Mouse (Mus musculus) MEL (cell line): ENCODE measurements at regions not wholly inside any gene's neighbourhood (a gene's known extent, or its start where the extent isn't known, plus 50 kb on each side); places are given as distances from the start of the nearest gene placed in this dataset.

ENCODE experiments used
- DNase-seq: peaks from one replicate; pipeline ENCODE4 v3.0.0; 2011; ENCODE audit warnings: low read depth, low spot score
- H3K27ac ChIP-seq: 2 replicates; pipeline ENCODE4 v1.5.1; 2012; ENCODE audit warnings: low read depth, mild to moderate bottlenecking, control low read depth, low read length, moderate library complexity; ENCODE audit not compliant: control insufficient read depth
- H3K27me3 ChIP-seq, 2 experiments: fragments of 150-350 bp in 1 of 2; sonication (generic) in 1 of 2; 2 replicates each; pipeline ENCODE4 v1.6.1; 2012; ENCODE audit warnings: low read length in 2 of 2, mild to moderate bottlenecking in 2 of 2, improper control_type of control experiment in 1 of 2, moderate library complexity in 1 of 2; ENCODE audit not compliant: insufficient read depth in 2 of 2, control insufficient read depth in 1 of 2
- H3K36me3 ChIP-seq, 2 experiments: 2 replicates each; pipeline ENCODE4 v1.6.1; 2012 to 2014; ENCODE audit warnings: low read length in 2 of 2, improper control_type of control experiment in 1 of 2, inconsistent platforms in 1 of 2, mild to moderate bottlenecking in 1 of 2; ENCODE audit not compliant: insufficient read depth in 2 of 2, control insufficient read depth in 1 of 2
- H3K4me1 ChIP-seq, 2 experiments: fragments of 150-350 bp in 1 of 2; sonication (generic) in 1 of 2; 2 replicates each; pipeline ENCODE4 v1.6.1; 2012; ENCODE audit warnings: low read length in 2 of 2, improper control_type of control experiment in 1 of 2, mild to moderate bottlenecking in 1 of 2; ENCODE audit not compliant: insufficient read depth in 2 of 2, control insufficient read depth in 1 of 2
- H3K4me3 ChIP-seq, 2 experiments: fragments of 150-350 bp in 1 of 2; sonication (generic) in 1 of 2; 2 replicates each; pipeline ENCODE4 v1.5.1; 2012; ENCODE audit warnings: low read depth in 2 of 2, low read length in 2 of 2, mild to moderate bottlenecking in 2 of 2, moderate library complexity in 2 of 2, control low read depth in 1 of 2, improper control_type of control experiment in 1 of 2; ENCODE audit not compliant: control insufficient read depth in 1 of 2, insufficient read depth in 1 of 2
- H3K79me2 ChIP-seq: 2 replicates; pipeline ENCODE4 v1.6.1; 2012; ENCODE audit warnings: mild to moderate bottlenecking, low read length, moderate library complexity; ENCODE audit not compliant: control insufficient read depth, poor library complexity, insufficient read depth
- H3K9ac ChIP-seq: 2 replicates; pipeline ENCODE4 v1.6.1; 2012; ENCODE audit warnings: low read depth, mild to moderate bottlenecking, control low read depth, low read length, moderate library complexity; ENCODE audit not compliant: control insufficient read depth, poor library complexity, severe bottlenecking
- H3K9me3 ChIP-seq: fragments of 150-350 bp; sonication (generic); replicated peaks from 2 replicates; pipeline ENCODE4 v1.6.1; 2012; ENCODE audit warnings: mild to moderate bottlenecking, low read length, improper control_type of control experiment, moderate library complexity; ENCODE audit not compliant: insufficient read depth
- BHLHE40 ChIP-seq: IDR thresholded peaks from 2 replicates; pipeline ENCODE4 v1.6.1; 2012; ENCODE audit warnings: low read depth, mild to moderate bottlenecking, inconsistent platforms, low read length, improper control_type of control experiment, borderline replicate concordance
- CHD1 ChIP-seq: IDR thresholded peaks from 2 replicates; pipeline ENCODE4 v1.6.1; 2012; ENCODE audit warnings: low read depth, mild to moderate bottlenecking, inconsistent platforms, low read length, improper control_type of control experiment
- CHD2 ChIP-seq: IDR thresholded peaks from 2 replicates; pipeline ENCODE4 v1.6.1; 2011; ENCODE audit warnings: low read length, improper control_type of control experiment
- EP300 ChIP-seq, 2 experiments: IDR thresholded peaks; 2 replicates each; pipeline ENCODE4 v1.6.1; 2011; ENCODE audit warnings: improper control_type of control experiment in 2 of 2, low read length in 2 of 2, low read depth in 1 of 2, mild to moderate bottlenecking in 1 of 2
- GATA1 ChIP-seq: IDR thresholded peaks from 2 replicates; pipeline ENCODE4 v1.6.1; 2011; ENCODE audit warnings: low read depth, low read length, improper control_type of control experiment
- HCFC1 ChIP-seq: IDR thresholded peaks from 2 replicates; pipeline ENCODE4 v1.6.1; 2012; ENCODE audit warnings: low read depth, mild to moderate bottlenecking, inconsistent platforms, low read length, improper control_type of control experiment, moderate library complexity
- JUND ChIP-seq: IDR thresholded peaks from 2 replicates; pipeline ENCODE4 v1.6.1; 2011; ENCODE audit warnings: low read depth, mild to moderate bottlenecking, improper control_type of control experiment, low read length
- MAX ChIP-seq: IDR thresholded peaks from 2 replicates; pipeline ENCODE4 v1.6.1; 2011; ENCODE audit warnings: low read length, improper control_type of control experiment
- MAZ ChIP-seq: IDR thresholded peaks from 2 replicates; pipeline ENCODE4 v1.6.1; 2012; ENCODE audit warnings: low read depth, mild to moderate bottlenecking, inconsistent platforms, low read length, improper control_type of control experiment
- MXI1 ChIP-seq: IDR thresholded peaks from 2 replicates; pipeline ENCODE4 v1.6.1; 2011; ENCODE audit warnings: mild to moderate bottlenecking, low read depth, low read length, improper control_type of control experiment
- MYB ChIP-seq: IDR thresholded peaks from 2 replicates; pipeline ENCODE4 v1.6.1; 2011; ENCODE audit warnings: mild to moderate bottlenecking, low read depth, low read length, improper control_type of control experiment
- NRF1 ChIP-seq: IDR thresholded peaks from 2 replicates; pipeline ENCODE4 v1.6.1; 2014; ENCODE audit warnings: low read depth, mild to moderate bottlenecking, inconsistent platforms, low read length, improper control_type of control experiment, moderate library complexity; ENCODE audit not compliant: poor library complexity, insufficient read depth, severe bottlenecking
- POLR2A ChIP-seq, 2 experiments: IDR thresholded peaks; 2 replicates each; pipeline ENCODE4 v1.6.1; 2011 to 2012; ENCODE audit warnings: low read length in 2 of 2, mild to moderate bottlenecking in 2 of 2, control low read depth in 1 of 2, improper control_type of control experiment in 1 of 2, low read depth in 1 of 2, moderate library complexity in 1 of 2; ENCODE audit not compliant: control insufficient read depth in 1 of 2, insufficient read depth in 1 of 2, poor library complexity in 1 of 2
- POLR2AphosphoS2 ChIP-seq: IDR thresholded peaks from 2 replicates; pipeline ENCODE4 v1.6.1; 2011; ENCODE audit warnings: low read length, improper control_type of control experiment
- POLR2AphosphoS5 ChIP-seq: IDR thresholded peaks from 2 replicates; pipeline ENCODE4 v1.6.1; 2012; ENCODE audit warnings: low read depth, borderline replicate concordance, mild to moderate bottlenecking, inconsistent platforms, low read length, moderate library complexity, mixed read lengths
- SIN3A ChIP-seq: IDR thresholded peaks from 2 replicates; pipeline ENCODE4 v1.6.1; 2012; ENCODE audit warnings: low read length, improper control_type of control experiment, inconsistent platforms
- SMC3 ChIP-seq: IDR thresholded peaks from 2 replicates; pipeline ENCODE4 v1.6.1; 2011; ENCODE audit warnings: low read depth, low read length, improper control_type of control experiment
- TCF12 ChIP-seq: IDR thresholded peaks from 2 replicates; pipeline ENCODE4 v1.6.1; 2014; ENCODE audit warnings: low read depth, mild to moderate bottlenecking, inconsistent platforms, low read length, improper control_type of control experiment, moderate library complexity
- UBTF ChIP-seq: IDR thresholded peaks from 2 replicates; pipeline ENCODE4 v1.6.1; 2012; ENCODE audit warnings: low read depth, mild to moderate bottlenecking, inconsistent platforms, low read length, improper control_type of control experiment, moderate library complexity, borderline replicate concordance; ENCODE audit not compliant: insufficient read depth
- USF1 ChIP-seq: IDR thresholded peaks from 2 replicates; pipeline ENCODE4 v1.6.1; 2014; ENCODE audit warnings: low read depth, mild to moderate bottlenecking, inconsistent platforms, low read length, improper control_type of control experiment, moderate library complexity
- USF2 ChIP-seq, 2 experiments: IDR thresholded peaks; 2 replicates each; pipeline ENCODE4 v1.6.1; 2011 to 2012; ENCODE audit warnings: improper control_type of control experiment in 2 of 2, low read length in 2 of 2, borderline replicate concordance in 1 of 2, inconsistent platforms in 1 of 2, low read depth in 1 of 2, mild to moderate bottlenecking in 1 of 2; ENCODE audit not compliant: insufficient read depth in 1 of 2
- ZC3H11A ChIP-seq: IDR thresholded peaks from 2 replicates; pipeline ENCODE4 v1.6.1; 2012; ENCODE audit warnings: low read depth, mild to moderate bottlenecking, inconsistent platforms, low read length, improper control_type of control experiment

- Histone ChIP-seq H3K27me3 (peaks cover 0 to 4% of the 10 kb centered on the region in 2 experiments; a peak in 1 of 4 replicates), H3K9me3 (no peaks in the 10 kb centered on the region), H3K27ac (no peak overlapping the region), H3K79me2 (no peaks in the 10 kb centered on the region), H3K4me3 (no peak overlapping the region), H3K4me1 (no peaks in the 10 kb centered on the region), H3K36me3 (no peaks in the 10 kb centered on the region), H3K9ac (no peak overlapping the region)
- no peak for DNase-seq
- TF ChIP-seq MAZ (no peak), UBTF (no peak), JUND (no peak), MYB (no peak), CHD2 (no peak), SIN3A (no peak), MXI1 (no peak), GATA1 (no peak), SMC3 (no peak), MAX (no peak), USF1 (no peak), HCFC1 (no peak)
These were observed 223.6 kb downstream of the Xxylt1 start for GRCm38 (mm10) chr16:30857656-30858055.

- Histone ChIP-seq H3K4me1 (peaks cover 0 to 13% of the 10 kb centered on the region in 2 experiments; a peak in 2 of 4 replicates), H3K36me3 (peaks cover 0 to 9% of the 10 kb centered on the region in 2 experiments; a peak in 2 of 4 replicates), H3K4me3 (no peak overlapping the region), H3K79me2 (no peaks in the 10 kb centered on the region), H3K9ac (no peak overlapping the region), H3K27ac (no peak overlapping the region), H3K9me3 (no peaks in the 10 kb centered on the region), H3K27me3 (0 out of 4 replicates have a peak, but pooled peaks cover 0 to 2% of the 10 kb centered on the region in 2 experiments)
- no peak for DNase-seq
- TF ChIP-seq MXI1 (no peak), MAZ (no peak), CHD1 (no peak), MAX (no peak), TCF12 (no peak), POLR2A (IDR thresholded peaks at IDR 0.05; ENCODE audit: control insufficient read depth in 1 of 2, insufficient read depth in 1 of 2, low read depth in 1 of 2, low read length in 2 of 2, poor library complexity in 1 of 2) (no peak), SIN3A (no peak), POLR2AphosphoS2 (no peak), EP300 (IDR thresholded peaks at IDR 0.05; ENCODE audit: low read depth in 1 of 2, low read length in 2 of 2) (no peak), GATA1 (no peak), POLR2AphosphoS5 (no peak), ZC3H11A (no peak), USF2 (IDR thresholded peaks at IDR 0.05; ENCODE audit: borderline replicate concordance in 1 of 2, insufficient read depth in 1 of 2, low read depth in 1 of 2, low read length in 2 of 2) (no peak), NRF1 (no peak), BHLHE40 (no peak)
These were observed 211.9 kb downstream of the Xxylt1 start for GRCm38 (mm10) chr16:30869136-30869909.
